Mouse (Mus musculus) stomach, embryonic 15.5 days (tissue): ENCODE measurements around the gene Rd3. TPM values are rescaled to one million over a fixed set of nuclear protein-coding genes. Genes with fewer than 3 reads are reported as not detected.

Source experiments
- ATAC-seq: fragments of 200-750 bp; cut with Nextera tagmentation; 2 replicates; pipeline ENCODE4 v1.8.0; 2017; ENCODE audit warnings: low read depth, moderate number of reproducible peaks, moderate TSS enrichment; ENCODE audit not compliant: insufficient read depth, low FRiP score
- H3K27ac ChIP-seq: fragments of 300-500 bp; sonication (generic); 2 replicates; pipeline ENCODE4 v1.5.1; 2015; ENCODE audit warnings: mild to moderate bottlenecking, inconsistent platforms
- H3K27me3 ChIP-seq: fragments of 300-500 bp; sonication (generic); replicated peaks from 2 replicates; pipeline ENCODE4 v1.6.1; 2015; ENCODE audit warnings: inconsistent platforms
- H3K36me3 ChIP-seq: fragments of 300-500 bp; sonication (generic); 2 replicates; pipeline ENCODE4 v1.6.1; 2015; ENCODE audit warnings: inconsistent platforms
- H3K4me1 ChIP-seq: fragments of 300-500 bp; sonication (generic); 2 replicates; pipeline ENCODE4 v1.6.1; 2015; ENCODE audit warnings: inconsistent platforms
- H3K4me2 ChIP-seq: fragments of 300-500 bp; sonication (generic); 2 replicates; pipeline ENCODE4 v1.6.1; 2015; ENCODE audit warnings: mild to moderate bottlenecking, inconsistent platforms
- H3K4me3 ChIP-seq: fragments of 300-500 bp; sonication (generic); replicated peaks from 2 replicates; pipeline ENCODE4 v1.5.1; 2015; ENCODE audit warnings: inconsistent platforms
- H3K9ac ChIP-seq: fragments of 300-500 bp; sonication (generic); 2 replicates; pipeline ENCODE4 v1.6.1; 2015; ENCODE audit warnings: inconsistent platforms
- H3K9me3 ChIP-seq: fragments of 300-500 bp; sonication (generic); 2 replicates; pipeline ENCODE4 v1.6.1; 2016; ENCODE audit warnings: inconsistent platforms
- WGBS: fragments of 180-500 bp; shearing (Covaris S2); methylation state at CpG from one replicate; pipeline ENCODE4 v1.1.7; 2015; 5-methylcytosine and 5-hydroxymethylcytosine counted together
- polyA plus RNA-seq: library from polyadenylated mRNA; unstranded; fragments of >200 nt; fragmentation: Nextera tagmentation; extraction: Ambion mirVana; gene quantifications from 2 replicates; pipeline ENCODE4 v1.2.1, GENCODE M21; 2015

Rd3 gene
- polyA plus RNA-seq, 1 experiment from 2014 or later: 0.32 TPM

DNA sequence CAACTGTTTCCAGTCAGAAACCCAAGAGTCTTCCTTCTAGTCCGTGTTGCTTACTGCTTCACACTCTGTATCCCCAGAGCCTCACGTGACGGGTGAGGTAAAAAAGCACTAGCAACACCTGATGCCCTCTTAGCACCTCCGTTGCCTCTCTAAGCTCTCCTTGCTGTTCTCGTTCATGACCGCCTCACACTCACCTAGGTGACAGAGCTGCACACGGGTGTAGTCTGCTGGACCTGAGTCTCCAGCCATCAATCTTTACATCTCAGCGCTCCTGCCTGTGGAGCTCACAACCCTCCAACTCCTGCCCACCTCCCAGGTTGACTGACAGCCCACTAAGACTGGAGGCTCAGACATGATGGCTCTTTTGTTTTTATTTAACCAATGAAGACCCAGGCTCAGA lies 29.4 kb upstream of the Rd3 start:
- H3K36me3 ChIP-seq: no peaks in the 10 kb centered on the region
- H3K9ac ChIP-seq: no peak overlapping the region
- no peaks in the 10 kb centered on the region for H3K27me3 ChIP-seq
- H3K27ac ChIP-seq: no peak overlapping the region
- no peaks in the 10 kb centered on the region for H3K9me3 ChIP-seq
- WGBS: 70% methylated on average over 8 of the region's 8 CpGs
- H3K4me3 ChIP-seq: no peak overlapping the region
- no peak for ATAC-seq
- H3K4me1 ChIP-seq: 0 out of 2 replicates have a peak, but pooled peaks cover 3% of the 10 kb centered on the region
- no peak overlapping the region for H3K4me2 ChIP-seq

- H3K27me3 ChIP-seq: no peaks in the 10 kb centered on the region
- no peak overlapping the region for H3K27ac ChIP-seq
- no peak for ATAC-seq
- H3K9me3 ChIP-seq: no peaks in the 10 kb centered on the region
- 0 out of 2 replicates have a peak, but pooled peaks cover 3% of the 10 kb centered on the region for H3K4me1 ChIP-seq
- H3K4me2 ChIP-seq: no peak overlapping the region
- no peak overlapping the region for H3K4me3 ChIP-seq
- 87% methylated on average over 8 of the region's 8 CpGs for WGBS
- no peaks in the 10 kb centered on the region for H3K36me3 ChIP-seq
- H3K9ac ChIP-seq: no peak overlapping the region
These were observed 28.6 kb upstream of the Rd3 start for GRCm38 (mm10) chr1:191948600-191948999.

- no peak overlapping the region for H3K4me3 ChIP-seq
- H3K27ac ChIP-seq: no peak overlapping the region
- H3K9ac ChIP-seq: no peak overlapping the region
- no peak for ATAC-seq
- no peaks in the 10 kb centered on the region for H3K27me3 ChIP-seq
- 0 out of 2 replicates have a peak, but pooled peaks cover 3% of the 10 kb centered on the region for H3K4me1 ChIP-seq
- no peak overlapping the region for H3K4me2 ChIP-seq
- no peaks in the 10 kb centered on the region for H3K36me3 ChIP-seq
- no peaks in the 10 kb centered on the region for H3K9me3 ChIP-seq
- WGBS: 58% methylated on average over 2 of the region's 2 CpGs
These were observed 26.6 kb upstream of the Rd3 start for GRCm38 (mm10) chr1:191950611-191951010.

GRCm38 (mm10) chr1:191952733-191953335 lies 24.3 kb upstream of the Rd3 start:
- H3K4me1 ChIP-seq: no peaks in the 10 kb centered on the region
- H3K9ac ChIP-seq: no peak overlapping the region
- H3K9me3 ChIP-seq: no peaks in the 10 kb centered on the region
- ATAC-seq: no peak
- no peak overlapping the region for H3K4me2 ChIP-seq
- H3K4me3 ChIP-seq: no peak overlapping the region
- H3K27me3 ChIP-seq: no peaks in the 10 kb centered on the region
- WGBS: 83% methylated on average over 11 of the region's 11 CpGs
- H3K27ac ChIP-seq: no peak overlapping the region
- H3K36me3 ChIP-seq: no peaks in the 10 kb centered on the region

DNA sequence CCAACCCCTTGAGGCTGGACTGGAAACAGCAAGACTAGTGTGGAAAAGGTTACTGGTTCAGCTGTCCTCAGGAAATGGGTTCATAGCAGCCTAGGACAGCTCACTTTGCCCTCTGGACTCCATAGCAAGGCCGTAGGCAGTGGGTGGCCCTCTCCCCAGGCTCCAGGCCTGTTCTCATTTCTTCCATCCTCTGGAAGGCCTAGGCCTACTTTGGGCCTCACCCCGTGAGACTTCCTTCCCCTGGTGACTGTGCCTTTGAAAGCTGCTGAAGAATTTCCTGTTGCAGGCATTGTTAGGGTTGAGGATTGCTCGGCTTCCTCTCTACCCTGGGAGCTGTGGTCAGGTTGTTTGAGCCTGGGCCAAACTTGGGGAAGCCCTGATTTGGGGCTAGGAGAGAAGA lies 22.1 kb upstream of the Rd3 start:
- Histone ChIP-seq H3K4me2 (no peak overlapping the region), H3K4me1 (no peaks in the 10 kb centered on the region), H3K4me3 (no peak overlapping the region), H3K27ac (peak overlapping the region; percentile 54), H3K27me3 (no peaks in the 10 kb centered on the region), H3K36me3 (no peaks in the 10 kb centered on the region), H3K9me3 (no peaks in the 10 kb centered on the region), H3K9ac (no peak overlapping the region)
- 52% methylated on average over 3 of the region's 3 CpGs for WGBS
- ATAC-seq: 0 out of 2 replicates have a peak, but pooled peaks have one; percentile 32

GRCm38 (mm10) chr1:191956261-191956660 lies 20.9 kb upstream of the Rd3 start:
- H3K4me1 ChIP-seq: no peaks in the 10 kb centered on the region
- no peaks in the 10 kb centered on the region for H3K36me3 ChIP-seq
- no peak overlapping the region for H3K9ac ChIP-seq
- WGBS: 70% methylated on average over 3 of the region's 3 CpGs
- no peaks in the 10 kb centered on the region for H3K9me3 ChIP-seq
- 0 out of 2 replicates have a peak, but pooled peaks have one; percentile 47 for ATAC-seq
- H3K27me3 ChIP-seq: no peaks in the 10 kb centered on the region
- no peak overlapping the region for H3K4me3 ChIP-seq
- no peak overlapping the region for H3K4me2 ChIP-seq
- peak overlapping the region; percentile 49; the same call in 1 of the 2 replicates for H3K27ac ChIP-seq

DNA sequence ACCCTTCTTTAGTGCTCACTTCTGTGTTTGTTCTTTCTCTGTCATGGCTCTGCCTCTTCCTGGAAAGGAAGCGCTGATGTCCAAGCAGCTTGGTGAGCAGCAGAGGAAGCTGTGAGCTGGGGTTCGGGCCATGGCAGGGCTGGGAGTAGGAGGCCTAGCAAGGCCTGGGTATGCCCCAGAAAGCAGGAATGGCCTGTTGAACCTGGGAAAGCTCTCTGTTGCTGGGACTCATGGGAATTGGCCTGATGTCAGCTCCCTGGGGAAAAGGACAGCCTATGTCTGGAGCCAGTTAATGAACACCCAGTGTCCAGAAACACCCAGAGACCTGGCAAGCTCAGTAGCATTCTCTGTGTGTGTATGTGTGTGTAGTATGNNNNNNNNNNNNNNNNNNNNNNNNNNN lies 20.3 kb upstream of the Rd3 start:
- no peaks in the 10 kb centered on the region for H3K9me3 ChIP-seq
- no peaks in the 10 kb centered on the region for H3K4me1 ChIP-seq
- no peaks in the 10 kb centered on the region for H3K36me3 ChIP-seq
- H3K27ac ChIP-seq: peak overlapping the region; percentile 49; the same call in 1 of the 2 replicates
- H3K4me3 ChIP-seq: no peak overlapping the region
- 84% methylated on average over 2 of the region's 2 CpGs for WGBS
- H3K4me2 ChIP-seq: no peak overlapping the region
- H3K9ac ChIP-seq: no peak overlapping the region
- H3K27me3 ChIP-seq: no peaks in the 10 kb centered on the region
- ATAC-seq: no peak

- Histone ChIP-seq H3K27ac (no peak overlapping the region), H3K4me3 (no peak overlapping the region), H3K27me3 (no peaks in the 10 kb centered on the region), H3K9me3 (no peaks in the 10 kb centered on the region), H3K4me2 (no peak overlapping the region), H3K4me1 (no peaks in the 10 kb centered on the region), H3K9ac (no peak overlapping the region), H3K36me3 (no peaks in the 10 kb centered on the region)
- ATAC-seq: no peak
- WGBS: 90% methylated on average over 3 of the region's 3 CpGs
These were observed 19.8 kb upstream of the Rd3 start for GRCm38 (mm10) chr1:191957321-191957720.

DNA sequence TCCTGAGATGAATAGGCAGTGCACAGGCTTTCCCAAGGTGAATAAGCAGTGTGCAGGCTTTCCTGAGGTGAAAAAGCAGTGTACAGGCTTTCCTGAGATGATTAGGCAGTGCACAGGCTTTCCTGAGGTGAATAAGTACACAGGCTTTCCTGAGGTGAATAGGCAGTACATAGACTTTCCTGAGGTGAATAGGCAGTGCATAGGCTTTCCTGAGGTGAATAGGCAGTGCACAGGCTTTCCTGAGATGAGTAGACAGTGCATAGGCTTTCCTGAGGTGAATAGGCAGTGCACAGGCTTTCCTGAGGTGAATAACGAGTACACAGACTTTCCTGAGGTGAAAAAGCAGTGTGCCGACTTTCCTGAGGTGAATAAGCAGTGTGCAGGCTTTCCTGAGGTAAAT lies 16.2 kb upstream of the Rd3 start:
- ATAC-seq: no peak
- Histone ChIP-seq H3K27me3 (no peaks in the 10 kb centered on the region), H3K27ac (no peak overlapping the region), H3K4me2 (no peak overlapping the region), H3K9me3 (no peaks in the 10 kb centered on the region), H3K9ac (no peak overlapping the region), H3K4me3 (no peak overlapping the region), H3K36me3 (no peaks in the 10 kb centered on the region), H3K4me1 (0 out of 2 replicates have a peak, but pooled peaks cover 4% of the 10 kb centered on the region)
- 45% methylated on average over 2 of the region's 2 CpGs for WGBS

GRCm38 (mm10) chr1:191963413-191963812 lies 13.8 kb upstream of the Rd3 start:
- Histone ChIP-seq H3K27me3 (no peaks in the 10 kb centered on the region), H3K4me3 (no peak overlapping the region), H3K4me2 (no peak overlapping the region), H3K36me3 (no peaks in the 10 kb centered on the region), H3K27ac (no peak overlapping the region), H3K9ac (no peak overlapping the region), H3K4me1 (0 out of 2 replicates have a peak, but pooled peaks cover 4% of the 10 kb centered on the region), H3K9me3 (no peaks in the 10 kb centered on the region)
- WGBS: 75% methylated on average over 3 of the region's 3 CpGs
- no peak for ATAC-seq

GRCm38 (mm10) chr1:191963948-191964772 lies 13.0 kb upstream of the Rd3 start:
- H3K27me3 ChIP-seq: no peaks in the 10 kb centered on the region
- no peak overlapping the region for H3K27ac ChIP-seq
- no peak overlapping the region for H3K4me2 ChIP-seq
- WGBS: 21% methylated on average over 8 of the region's 8 CpGs
- no peaks in the 10 kb centered on the region for H3K36me3 ChIP-seq
- ATAC-seq: peak; percentile 87
- H3K4me1 ChIP-seq: 0 out of 2 replicates have a peak, but pooled peaks cover 4% of the 10 kb centered on the region
- no peak overlapping the region for H3K4me3 ChIP-seq
- H3K9me3 ChIP-seq: no peaks in the 10 kb centered on the region
- H3K9ac ChIP-seq: no peak overlapping the region

- no peak overlapping the region for H3K27ac ChIP-seq
- no peak overlapping the region for H3K4me2 ChIP-seq
- H3K4me3 ChIP-seq: no peak overlapping the region
- no peaks in the 10 kb centered on the region for H3K9me3 ChIP-seq
- WGBS: 14% methylated on average over 13 of the region's 13 CpGs
- no peaks in the 10 kb centered on the region for H3K27me3 ChIP-seq
- peak; percentile 47; the same call in 1 of the 2 replicates for ATAC-seq
- 0 out of 2 replicates have a peak, but pooled peaks cover 4% of the 10 kb centered on the region for H3K4me1 ChIP-seq
- H3K36me3 ChIP-seq: no peaks in the 10 kb centered on the region
- H3K9ac ChIP-seq: no peak overlapping the region
These were observed 12.2 kb upstream of the Rd3 start for GRCm38 (mm10) chr1:191964773-191965481.
